Mouse (Mus musculus): ENCODE data around the gene Rp2.

- TF ChIP-seq EP300 (IDR thresholded peaks at IDR 0.05; ENCODE audit: low read depth) (no peak), CTCF (IDR thresholded peaks at IDR 0.05; ENCODE audit: low read depth) (no peak)
Observed at GRCm38 (mm10) chrX:20412221-20412620, 47.9 kb downstream of the Rp2 start.
